Mouse (Mus musculus) liver, embryonic 14.5 days (tissue): ENCODE data around the gene Fas.

Experiments
- CTCF ChIP-seq: IDR thresholded peaks from 2 replicates; pipeline ENCODE4 v1.5.1; 2016; ENCODE audit warnings: antibody characterized with exemption, low read depth, control low read depth
- EP300 ChIP-seq: IDR thresholded peaks from 2 replicates; pipeline ENCODE4 v1.6.1; 2016; ENCODE audit warnings: antibody characterized with exemption, low read depth

DNA sequence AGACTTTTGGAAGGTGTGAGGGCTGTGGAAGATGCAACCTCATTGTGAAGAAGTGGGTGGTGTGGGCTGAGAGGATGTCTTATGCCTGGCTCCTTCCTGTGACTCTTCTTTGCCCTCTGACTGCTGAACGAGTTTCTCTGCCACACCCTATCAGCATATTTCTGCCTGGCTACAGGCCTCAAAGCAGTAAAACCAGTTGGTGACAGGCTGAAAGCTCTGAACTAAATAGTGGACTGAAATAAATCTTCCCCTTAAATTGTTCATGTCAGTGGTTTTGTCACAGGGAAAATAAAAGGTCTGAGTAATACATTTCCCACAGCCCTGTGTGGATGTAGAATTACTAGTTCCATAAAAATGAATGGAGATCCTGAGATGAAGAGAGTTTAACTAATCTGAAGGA is 79.1 kb downstream of the Fas start:
- no peak for TF ChIP-seq CTCF
- no peak for TF ChIP-seq EP300
